Mouse (Mus musculus) cerebellum, postnatal 25 days (tissue): Measurements from ENCODE around the gene Ankrd11.
"Not testable (repeated sequence)": the region's sequence is repeated elsewhere in the genome, so short reads cannot be mapped to it uniquely, and the experiment has no call there.

ENCODE experiments used
- DNase-seq, 2 experiments: peaks; one replicate each; pipeline ENCODE4 v3.0.0; 2021; ENCODE audit warnings: mixed read lengths in 2 of 2

The Ankrd11 gene

DNA sequence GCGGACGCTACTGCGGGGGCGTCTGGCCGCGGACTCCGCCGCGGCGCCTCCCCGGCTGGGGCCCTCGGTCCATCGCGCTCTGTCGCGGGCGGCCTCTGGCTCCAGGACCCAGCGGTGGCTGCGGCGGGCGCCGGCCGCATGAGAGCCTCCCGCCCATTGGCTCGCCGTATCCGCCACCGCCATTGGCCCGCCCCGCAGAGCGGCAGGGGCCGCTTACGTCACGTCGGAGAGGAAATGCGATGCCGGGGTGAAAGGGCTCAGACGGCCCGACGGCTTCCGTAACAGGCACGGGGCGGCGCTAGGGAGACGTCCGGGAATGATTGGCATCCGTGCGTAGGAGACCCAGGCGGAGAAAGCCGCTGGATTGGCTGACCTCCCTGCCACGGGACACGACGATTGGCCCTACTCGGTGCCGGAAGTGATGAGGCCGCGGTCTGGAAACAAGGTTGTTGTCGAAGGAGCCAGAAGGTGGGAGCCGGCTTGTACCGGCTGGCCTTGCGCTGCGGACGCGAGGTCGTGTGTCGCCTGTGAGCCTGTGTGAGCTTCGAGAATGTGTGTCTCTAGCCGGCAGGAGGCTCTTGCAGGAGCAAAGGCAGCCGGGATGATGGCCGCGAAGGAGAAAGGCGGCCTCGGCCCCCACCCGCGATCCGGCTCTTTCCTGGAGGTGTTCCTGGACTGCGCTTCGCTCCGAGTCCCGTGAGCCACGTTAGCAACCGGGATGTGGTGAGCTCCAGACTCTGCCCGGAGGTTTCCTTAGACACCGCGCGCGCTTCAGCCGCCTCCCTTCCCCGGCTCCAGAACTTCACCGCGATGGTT, at the start of gene Ankrd11:
TSS of gene Ankrd11 (minus strand) at position 120 of the 816 bp plus-strand sequence.
- DNase-seq, result peak; percentile 99 to 100

DNA sequence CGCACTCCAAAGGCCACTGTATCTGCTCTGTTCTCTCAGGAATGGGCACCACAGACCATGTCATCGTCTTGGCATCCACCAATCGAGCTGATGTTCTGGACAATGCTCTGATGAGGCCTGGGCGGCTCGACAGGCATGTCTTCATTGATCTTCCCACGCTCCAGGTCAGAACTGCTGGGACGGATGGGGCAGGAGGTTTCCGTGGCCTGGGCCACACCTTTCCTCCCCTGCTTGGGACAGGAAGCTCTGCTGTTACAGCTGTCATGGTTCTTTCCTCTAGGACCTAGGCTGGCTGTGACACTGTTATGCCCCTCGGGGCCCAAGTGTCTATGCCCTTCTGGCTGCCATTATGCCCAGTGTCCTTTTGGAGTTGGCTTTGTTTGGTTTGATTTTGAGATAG, 45.2 kb upstream of the Ankrd11 start:
- DNase-seq, result no peak

DNA sequence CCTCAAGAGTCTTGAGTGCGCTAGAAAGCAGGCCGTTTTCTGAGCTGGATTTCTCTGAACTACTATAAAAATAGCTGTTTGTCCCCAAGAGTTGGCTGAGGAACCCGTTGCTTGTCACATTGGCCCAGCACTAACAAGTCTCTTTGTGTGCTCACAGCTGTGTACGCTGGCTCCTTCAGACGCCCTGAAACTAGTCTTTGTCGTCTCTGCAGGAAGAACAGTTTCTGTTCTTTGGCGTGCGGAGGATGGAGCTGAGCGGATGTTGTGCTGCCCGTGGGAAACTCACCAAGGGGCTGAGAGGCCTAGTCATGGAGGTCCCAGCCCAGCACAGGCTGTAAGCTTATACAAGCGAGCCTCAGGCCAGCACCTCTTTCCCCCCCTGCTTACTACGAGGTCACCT, 41.5 kb upstream of the Ankrd11 start:
- no peak for DNase-seq

DNA sequence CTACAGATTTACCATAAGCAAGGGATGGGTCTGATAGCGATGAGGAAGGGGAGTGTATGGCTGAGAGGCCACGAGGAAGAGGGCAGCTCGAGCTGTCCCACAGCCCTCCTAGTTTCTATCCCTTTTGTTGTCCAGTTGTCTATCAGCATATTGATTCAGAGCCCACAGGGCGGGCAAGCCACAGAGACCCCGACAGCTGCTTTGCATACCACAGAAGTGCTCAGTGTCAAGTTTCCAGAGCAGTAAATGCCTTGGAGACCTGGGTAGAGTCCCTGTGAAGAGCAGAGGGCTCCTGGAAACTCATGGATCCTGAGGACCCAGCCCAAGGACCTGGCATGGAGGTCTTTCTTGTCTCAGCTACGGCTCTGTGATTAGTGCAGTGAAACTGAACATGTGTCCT, 40.9 kb upstream of the Ankrd11 start:
- no peak for DNase-seq

DNA sequence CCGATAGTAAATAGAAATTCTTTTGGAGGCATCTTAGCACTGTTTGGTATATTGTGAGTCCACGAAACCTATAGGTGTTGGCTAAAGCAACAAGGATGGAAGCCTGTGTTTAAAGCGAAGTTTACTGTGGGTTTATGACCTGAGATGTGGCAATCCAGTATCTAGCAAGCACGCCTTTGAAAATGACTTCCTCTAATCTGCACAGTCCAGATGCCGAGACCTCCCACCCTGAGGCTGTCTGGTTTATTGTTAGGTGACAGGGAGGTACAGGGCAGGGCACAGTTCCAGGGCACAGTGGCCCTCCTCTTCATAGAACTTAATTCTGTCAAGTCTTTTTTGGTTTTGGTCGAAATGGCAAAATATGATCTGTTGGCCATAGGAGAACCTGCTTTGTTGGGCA, 35.1 kb upstream of the Ankrd11 start:
- no peak for DNase-seq

DNA sequence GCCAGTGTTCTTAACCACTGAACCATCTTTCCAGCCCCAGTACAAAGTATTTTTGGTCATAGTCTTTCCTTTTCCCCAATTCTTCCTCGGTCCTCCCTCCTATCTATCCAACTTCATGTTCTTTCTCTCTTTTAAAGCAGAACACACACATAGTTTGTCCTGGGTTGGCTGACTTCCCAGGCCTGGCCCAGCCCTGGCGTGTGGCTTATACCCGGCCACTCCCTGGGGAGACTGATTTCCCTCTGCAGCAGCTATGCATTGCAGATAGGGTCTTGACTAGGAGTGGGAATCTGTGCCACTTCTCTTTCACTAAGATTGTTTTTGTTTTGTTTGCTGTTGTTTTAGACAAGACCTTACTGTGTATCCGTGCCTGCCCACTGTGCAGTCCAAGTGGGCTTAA, 29.1 kb upstream of the Ankrd11 start:
- DNase-seq, result peak; percentile 27 to 49

DNA sequence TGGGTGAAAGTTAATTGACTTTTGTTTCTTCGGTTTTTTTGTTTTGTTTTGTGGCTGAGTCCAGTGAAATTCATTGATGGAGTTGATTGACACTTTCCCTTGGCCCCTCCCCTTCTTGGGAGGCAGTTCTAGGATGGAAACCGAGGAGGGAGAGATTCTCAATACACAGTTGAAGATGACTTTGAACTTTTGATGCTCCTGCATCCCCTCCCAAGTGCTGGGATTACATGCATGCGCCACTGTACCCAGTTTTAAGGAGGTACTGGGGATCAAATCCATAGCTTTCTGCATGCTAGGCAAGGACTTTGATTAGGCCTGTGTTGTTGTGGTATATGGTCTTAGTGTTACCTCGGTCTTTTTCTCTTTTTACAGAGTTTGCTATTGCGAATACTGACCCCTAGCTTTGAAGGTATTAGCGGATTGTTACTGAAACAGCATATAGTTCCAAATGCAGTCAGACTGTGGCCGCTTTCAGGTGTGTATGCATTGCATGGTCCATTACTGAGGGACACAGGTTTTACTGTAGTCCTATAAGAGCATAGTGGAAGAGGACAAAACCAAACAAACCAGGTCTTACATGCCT, 24.1 kb upstream of the Ankrd11 start:
- DNase-seq, result no peak

DNA sequence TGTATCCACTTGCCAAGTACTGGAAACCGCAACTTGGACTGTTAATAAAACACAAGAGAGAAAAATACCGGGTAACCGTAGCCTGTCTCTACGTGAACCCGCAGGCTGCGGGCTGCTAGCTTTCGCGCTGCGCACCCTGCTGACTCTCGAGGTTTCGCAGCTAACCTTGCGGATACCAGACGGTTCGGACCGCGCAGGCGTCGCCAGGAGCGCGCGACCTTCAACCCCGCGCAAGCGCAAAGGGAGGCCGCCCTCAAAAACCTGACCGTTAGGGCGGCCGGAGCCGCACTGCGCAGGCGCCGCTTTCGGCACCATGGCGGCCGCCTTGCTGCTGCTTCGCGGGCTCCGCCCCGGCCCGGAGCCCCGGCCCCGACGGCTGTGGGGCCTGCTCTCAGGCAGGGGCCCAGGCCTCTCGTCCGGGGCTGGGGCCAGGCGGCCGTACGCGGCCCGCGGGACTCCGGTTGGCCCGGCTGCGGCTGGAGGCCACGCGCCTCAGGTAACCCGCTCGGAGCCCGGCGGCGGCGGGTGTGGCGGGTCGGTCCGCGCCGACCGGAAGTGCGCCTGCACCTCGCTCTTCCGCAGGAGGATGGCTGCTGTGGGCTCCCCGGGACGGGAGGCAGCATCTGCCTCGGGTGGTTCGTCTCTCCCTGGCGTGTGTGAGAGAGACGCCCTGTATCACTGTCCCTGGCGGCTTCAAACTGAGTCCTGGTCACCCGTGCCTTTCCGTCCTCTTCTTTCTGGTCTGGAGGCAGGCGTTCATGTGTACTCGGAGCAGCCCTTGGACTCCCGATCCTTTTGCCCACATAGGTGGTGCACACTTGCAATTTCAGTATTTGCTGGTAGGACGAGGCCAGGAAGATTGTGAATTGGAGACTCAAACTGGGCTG, 23.4 kb upstream of the Ankrd11 start:
- peak; percentile 96 to 98 for DNase-seq

DNA sequence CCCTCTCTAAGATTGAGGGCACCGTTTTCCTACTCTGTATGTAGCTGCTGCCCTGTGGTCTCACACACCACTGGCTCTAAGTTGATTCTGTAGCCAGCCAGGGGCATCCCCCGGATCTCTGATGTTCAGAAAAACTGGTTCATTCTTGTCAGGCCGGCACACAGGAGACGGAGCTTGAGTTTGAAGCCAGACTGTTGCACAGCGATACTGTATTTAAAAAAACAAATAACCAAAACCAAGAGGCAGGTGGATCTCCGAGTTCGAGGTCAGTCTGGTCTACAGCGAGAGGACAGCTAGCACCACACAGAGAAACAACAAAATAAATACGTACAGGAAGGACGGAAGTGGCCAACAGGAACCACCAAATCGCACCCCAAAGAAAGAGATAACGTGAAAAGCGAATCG, 22.7 kb upstream of the Ankrd11 start:
- DNase-seq, result no peak

DNA sequence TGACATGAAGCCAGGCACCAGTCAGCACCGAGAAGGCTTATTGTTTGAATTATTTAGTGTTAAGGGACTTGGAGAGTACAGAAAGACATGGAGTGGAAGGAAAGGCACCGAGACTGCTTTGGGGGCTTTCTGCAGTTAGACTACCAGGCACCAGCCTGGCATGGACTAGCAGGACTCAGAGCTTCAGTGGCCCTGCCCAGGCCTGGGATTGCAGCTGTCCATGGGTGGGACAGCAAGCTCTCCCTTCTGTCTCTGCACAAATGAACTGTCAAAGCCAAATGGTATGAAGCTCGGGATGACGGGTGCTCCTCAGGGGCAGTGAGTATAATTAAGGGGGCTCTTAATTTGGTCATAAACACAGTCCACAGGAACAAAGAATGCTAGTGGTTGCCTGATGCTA, 22.0 kb upstream of the Ankrd11 start:
- DNase-seq, result no peak

DNA sequence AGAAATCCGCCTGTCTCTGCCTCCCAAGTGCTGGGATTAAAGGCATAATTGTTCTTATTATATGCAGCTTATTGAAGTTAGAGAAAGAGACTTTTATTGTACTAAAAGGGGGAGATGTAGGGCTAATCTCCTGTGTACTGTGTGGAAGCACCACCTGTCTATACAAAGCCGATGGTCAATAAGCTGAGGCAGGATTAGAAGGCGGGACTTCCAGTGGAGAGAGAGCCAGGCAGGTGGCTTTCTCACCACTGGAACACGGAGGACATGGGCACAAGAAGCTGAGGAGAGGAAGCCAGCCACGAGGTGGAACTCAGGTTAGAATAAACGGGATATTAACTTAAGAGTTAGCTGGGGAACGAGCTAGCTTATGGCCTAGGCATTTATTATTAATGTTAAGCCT, 20.6 kb upstream of the Ankrd11 start, which contains the start of gene Spg7:
TSS of gene Spg7 (plus strand) at position 222 of the 400 bp plus-strand sequence.
- no peak for DNase-seq

DNA sequence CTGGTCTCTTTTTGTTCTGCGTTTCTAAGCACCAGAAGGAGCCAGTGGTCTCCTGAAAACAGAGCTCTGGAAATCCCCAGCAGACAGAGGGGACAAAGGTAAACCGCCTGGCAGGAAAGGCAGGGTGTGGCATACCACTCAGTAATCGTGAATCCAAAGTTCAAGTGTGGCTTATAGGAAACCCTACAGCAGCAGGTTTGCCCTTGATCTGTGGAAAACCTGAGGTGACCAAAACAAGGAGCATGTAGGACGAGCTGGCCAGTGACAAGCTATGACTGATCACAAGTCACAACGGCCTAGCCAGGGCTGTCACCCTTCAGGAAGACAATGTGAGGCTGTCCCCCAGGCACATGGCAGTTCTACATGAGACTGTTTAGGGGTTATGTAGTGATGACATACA, 9.4 kb upstream of the Ankrd11 start:
- no peak for DNase-seq

DNA sequence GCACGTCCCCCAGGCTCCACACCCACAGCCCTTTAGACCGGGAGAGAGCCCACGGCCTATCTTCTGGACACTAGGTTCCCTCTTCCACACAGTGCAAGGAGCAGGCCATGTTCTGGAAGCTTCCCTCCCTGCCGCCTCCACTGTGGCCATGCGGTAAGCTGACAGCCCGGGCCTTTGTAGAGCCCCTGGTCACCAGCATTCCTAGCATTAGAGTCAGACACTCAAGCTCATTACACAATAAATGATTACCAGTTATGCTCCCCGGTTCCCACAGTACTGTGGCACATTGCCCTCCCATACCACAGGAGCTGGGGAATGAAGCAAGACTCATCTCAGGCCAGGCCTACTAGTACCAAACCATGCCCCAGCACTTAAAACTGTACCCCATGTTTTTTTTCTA, 6.3 kb upstream of the Ankrd11 start:
- no peak for DNase-seq

DNA sequence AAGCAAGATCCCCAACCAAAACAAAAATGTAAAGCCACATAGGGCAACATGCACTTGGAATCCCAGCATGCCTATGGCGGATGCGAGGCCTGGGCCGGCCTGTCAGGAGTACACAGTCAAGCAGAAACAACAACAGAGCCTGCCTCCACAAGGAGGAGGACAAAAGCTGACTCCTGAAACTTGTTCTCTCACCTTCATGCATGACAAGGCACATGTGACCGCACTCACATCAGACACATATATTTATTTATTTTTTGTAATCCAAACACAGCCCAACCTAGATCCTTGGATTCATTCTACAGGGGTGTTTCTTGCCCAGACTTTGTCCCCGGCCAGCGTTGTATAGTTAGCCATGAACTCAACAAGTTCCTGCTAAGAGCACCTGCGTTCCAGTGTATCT, 5.8 kb upstream of the Ankrd11 start:
- no peak for DNase-seq

DNA sequence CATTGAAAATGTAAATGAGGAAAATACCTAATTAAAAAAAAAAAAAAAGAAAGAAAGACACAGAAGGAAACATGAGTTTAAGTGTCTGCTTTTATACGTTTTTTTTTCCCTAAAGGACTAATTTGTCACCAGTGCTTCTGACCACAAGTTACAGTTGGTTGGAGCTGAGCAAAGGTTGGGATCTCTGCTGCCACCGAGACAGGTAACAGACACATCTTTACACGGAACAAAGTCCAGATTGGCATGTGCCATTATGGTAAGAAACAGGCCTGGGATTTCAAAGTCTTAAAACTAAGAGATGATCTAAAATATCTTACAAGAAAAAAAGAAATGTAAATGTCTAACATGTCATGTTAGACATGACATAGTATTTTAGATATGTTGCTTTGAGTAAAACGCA, 4.6 kb upstream of the Ankrd11 start:
- DNase-seq, result no peak

DNA sequence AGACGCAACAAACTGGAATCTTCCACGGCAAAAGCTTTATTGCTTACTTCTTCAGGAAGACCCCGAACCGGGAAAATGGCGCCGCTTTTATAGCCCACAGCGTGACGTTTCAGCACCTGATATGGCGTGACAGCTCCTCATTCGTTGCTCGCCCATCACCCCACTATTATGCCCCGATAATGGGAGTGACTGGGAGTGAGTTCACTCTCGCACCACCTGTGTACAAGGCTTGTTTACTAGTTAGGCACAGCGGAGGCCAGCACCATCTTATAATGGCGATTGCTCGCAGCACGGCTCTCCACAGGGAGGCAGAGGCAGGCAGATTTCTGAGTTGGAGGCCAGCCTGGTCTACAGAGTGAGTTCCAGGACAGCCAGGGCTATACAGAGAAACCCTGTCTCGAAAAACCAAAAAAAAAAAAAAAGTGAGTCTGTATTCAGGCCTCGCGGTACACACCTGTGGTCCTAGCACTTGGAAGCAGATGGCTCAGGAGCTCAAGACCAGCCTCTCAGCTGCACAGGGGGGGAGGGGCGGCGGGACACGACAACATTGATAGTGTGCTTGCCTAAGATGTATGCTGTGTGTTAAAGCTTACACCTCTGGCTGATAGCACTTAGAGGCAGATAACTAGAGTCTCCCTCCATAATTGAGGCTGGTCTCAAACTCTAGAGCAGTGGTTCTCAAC, 2.8 kb upstream of the Ankrd11 start:
- not testable (repeated sequence) for DNase-seq

DNA sequence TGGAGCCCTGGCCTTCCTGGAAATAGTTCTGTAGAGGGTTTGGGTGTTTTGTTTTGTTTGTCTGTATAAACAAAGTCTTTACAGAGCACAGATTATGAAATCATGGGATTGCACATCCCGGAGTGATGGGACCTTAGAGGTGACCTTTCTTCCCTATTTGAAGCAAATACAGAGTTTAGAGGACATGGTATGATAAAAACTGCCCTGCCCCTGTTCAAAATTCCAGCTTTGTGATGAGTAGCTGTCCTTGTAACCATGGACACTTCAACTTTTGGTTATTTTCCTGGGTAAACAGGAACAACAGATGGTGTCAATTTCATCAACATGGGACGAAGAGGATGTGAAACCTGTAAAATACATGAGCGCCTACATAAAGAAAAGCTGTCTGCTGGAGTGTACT, 1.9 kb upstream of the Ankrd11 start:
- no peak for DNase-seq

DNA sequence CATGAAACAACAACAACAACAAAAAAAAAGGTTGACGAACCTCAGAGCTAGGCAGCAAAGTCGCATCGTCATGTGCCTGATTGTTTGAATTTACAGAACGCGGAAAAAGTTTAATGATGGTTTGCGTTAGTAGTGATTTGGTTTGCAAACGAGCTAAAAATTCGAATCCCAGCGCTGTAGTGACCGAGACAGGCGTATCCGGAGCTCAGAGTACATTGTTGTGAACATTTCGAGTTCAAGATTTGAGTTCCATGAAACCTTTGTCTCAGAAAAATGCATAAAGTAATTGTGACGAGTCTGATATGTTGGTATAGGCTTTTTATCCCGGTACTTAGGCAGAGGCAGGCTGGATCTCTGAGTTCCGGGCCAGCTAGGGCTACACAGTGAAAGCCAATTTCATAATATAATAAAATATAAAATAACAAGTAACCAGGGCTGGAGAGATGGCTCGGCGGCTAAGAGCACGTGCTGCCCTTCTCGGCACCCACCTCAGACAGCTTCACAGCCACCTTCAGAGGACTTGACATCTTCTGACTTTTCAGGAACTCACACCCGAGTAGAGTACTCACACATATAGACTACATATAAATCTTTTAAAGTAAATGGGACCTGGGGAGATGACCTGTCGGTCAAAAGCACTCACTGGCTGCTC, 1.0 kb upstream of the Ankrd11 start:
- no peak for DNase-seq

DNA sequence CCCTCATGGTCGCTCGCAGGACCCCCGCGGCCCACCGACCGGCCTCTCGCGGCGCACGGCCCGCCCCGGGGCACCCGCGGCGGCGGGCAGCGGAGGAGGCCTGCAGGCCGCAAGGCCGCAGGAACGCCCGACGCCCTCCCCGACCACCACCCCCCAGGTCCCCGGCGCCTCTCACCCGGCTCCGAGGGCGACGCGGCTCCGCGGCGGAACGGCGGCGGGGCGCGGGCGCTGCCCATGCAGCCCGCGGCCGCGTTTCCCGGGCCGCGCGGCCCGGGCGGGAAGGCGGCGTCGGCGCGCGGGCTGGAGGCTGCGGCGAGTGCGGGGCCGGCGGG, 337 bp downstream of the Ankrd11 start:
- no peak for DNase-seq

DNA sequence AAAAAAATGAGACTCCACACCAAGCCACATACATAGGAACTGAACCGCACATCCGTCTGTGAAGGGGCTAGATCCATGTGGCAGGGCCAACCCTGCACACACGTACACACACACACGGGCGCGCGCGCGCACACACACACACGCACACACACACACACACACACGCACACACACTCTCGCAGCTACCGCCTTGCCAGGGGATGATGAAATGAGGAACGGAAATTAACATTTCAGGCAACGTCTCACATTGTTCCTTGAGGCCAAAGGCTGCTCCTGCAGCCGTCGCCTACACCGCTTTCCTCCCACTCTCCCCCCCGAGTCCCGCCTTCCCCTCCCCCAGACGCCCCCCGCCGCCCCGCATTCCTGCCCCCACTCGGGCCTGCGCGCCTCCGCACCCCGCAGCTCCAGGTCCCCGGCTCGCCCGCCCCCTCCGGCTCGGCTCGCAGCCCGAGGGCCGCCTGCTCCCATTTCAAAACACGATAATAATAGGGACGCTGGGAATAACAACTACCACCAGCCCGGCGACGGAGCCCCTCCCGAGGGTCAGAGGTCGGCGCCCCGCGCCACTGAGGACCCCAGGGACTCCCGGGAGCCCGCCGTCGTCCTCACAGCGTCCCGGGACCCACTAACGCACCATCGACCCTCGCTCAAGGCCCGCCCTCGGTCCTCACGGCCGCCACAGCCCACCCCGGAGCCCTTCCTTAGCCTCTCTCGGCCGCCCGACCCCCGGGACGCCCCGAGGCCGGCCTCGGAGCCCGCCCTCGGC, 886 bp downstream of the Ankrd11 start:
- peak; percentile 67 to 73 for DNase-seq

DNA sequence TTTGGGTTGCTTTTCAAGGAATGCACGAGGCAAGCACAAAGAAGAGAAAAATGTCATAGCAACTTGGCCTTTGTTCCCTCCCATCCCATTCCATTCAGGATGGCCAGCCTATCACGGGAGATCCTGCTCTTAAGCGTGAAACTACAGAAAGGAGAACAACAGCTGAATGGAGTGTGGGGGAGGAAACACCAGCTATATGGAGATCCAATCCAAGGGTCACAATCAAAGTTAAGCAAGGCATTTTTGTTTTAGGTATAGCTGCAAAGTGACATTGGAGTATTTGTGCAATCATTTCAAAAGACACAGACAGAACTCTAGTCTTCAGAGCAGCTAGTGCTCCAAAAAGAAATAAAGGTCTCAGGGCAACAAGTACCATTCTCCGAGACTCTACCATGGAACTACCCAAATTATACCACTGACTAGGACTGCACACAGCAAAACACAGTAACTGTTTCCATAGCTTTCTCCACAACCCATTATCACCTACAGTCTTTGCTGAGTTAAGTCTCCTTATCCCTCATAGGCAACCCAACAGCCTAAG, 1.9 kb downstream of the Ankrd11 start:
- DNase-seq, result no peak
